Mouse (Mus musculus): ENCODE measurements around the gene Plgrkt. TPM values are rescaled to one million over a fixed set of nuclear protein-coding genes. Genes with fewer than 3 reads are reported as not detected.

The Plgrkt gene
- polyA plus RNA-seq, 1 experiment from 2014 or later: 50.6 TPM

- Histone ChIP-seq H3K4me2 (replicated peaks; ENCODE audit: low read depth, low read length) (no peak overlapping the region), H3K9ac (replicated peaks; ENCODE audit: low read depth) (no peak overlapping the region), H3K4me1 (ENCODE audit: insufficient read depth, low read depth, low read length) (no peaks in the 10 kb centered on the region), H3K9me3 (ENCODE audit: low read length) (no peaks in the 10 kb centered on the region), H3K27me3 (replicated peaks; ENCODE audit: insufficient read depth, low read length) (no peaks in the 10 kb centered on the region), H3K36me3 (ENCODE audit: insufficient read depth, low read length) (no peaks in the 10 kb centered on the region), H3K4me3 (ENCODE audit: low read depth, low read length) (no peak overlapping the region), H3K27ac (ENCODE audit: low read length) (no peak overlapping the region)
- ATAC-seq: no peak
- 85% methylated on average over 18 of the region's 18 CpGs for WGBS
- no peak for DNase-seq (ENCODE audit: low spot score)
- TF ChIP-seq EP300 (IDR thresholded peaks at IDR 0.05) (no peak), CTCF (IDR thresholded peaks at IDR 0.05) (no peak)
Observed at GRCm38 (mm10) chr19:29406042-29407017, 39.1 kb upstream of the Plgrkt start.

- 74% methylated on average over 2 of the region's 2 CpGs for WGBS
- Histone ChIP-seq H3K4me2 (replicated peaks; ENCODE audit: low read depth, low read length) (no peak overlapping the region), H3K27me3 (replicated peaks; ENCODE audit: insufficient read depth, low read length) (no peaks in the 10 kb centered on the region), H3K36me3 (ENCODE audit: insufficient read depth, low read length) (no peaks in the 10 kb centered on the region), H3K9me3 (ENCODE audit: low read length) (no peaks in the 10 kb centered on the region), H3K9ac (replicated peaks; ENCODE audit: low read depth) (no peak overlapping the region), H3K4me3 (ENCODE audit: low read depth, low read length) (no peak overlapping the region), H3K4me1 (ENCODE audit: insufficient read depth, low read depth, low read length) (no peaks in the 10 kb centered on the region), H3K27ac (ENCODE audit: low read length) (no peak overlapping the region)
- ATAC-seq: no peak
- TF ChIP-seq CTCF (IDR thresholded peaks at IDR 0.05): no peak
- no peak for TF ChIP-seq EP300 (IDR thresholded peaks at IDR 0.05)
- no peak for DNase-seq (ENCODE audit: low spot score)
Observed at GRCm38 (mm10) chr19:29405388-29405787, 38.2 kb upstream of the Plgrkt start.

GRCm38 (mm10) chr19:29403251-29403650 is 36.1 kb upstream of the Plgrkt start:
- WGBS: 67% methylated on average over 4 of the region's 4 CpGs
- Histone ChIP-seq H3K4me1 (ENCODE audit: insufficient read depth, low read depth, low read length) (no peaks in the 10 kb centered on the region), H3K27me3 (replicated peaks; ENCODE audit: insufficient read depth, low read length) (no peaks in the 10 kb centered on the region), H3K4me3 (ENCODE audit: low read depth, low read length) (no peak overlapping the region), H3K4me2 (replicated peaks; ENCODE audit: low read depth, low read length) (no peak overlapping the region), H3K27ac (ENCODE audit: low read length) (no peak overlapping the region), H3K9me3 (ENCODE audit: low read length) (no peaks in the 10 kb centered on the region), H3K9ac (replicated peaks; ENCODE audit: low read depth) (no peak overlapping the region), H3K36me3 (ENCODE audit: insufficient read depth, low read length) (no peaks in the 10 kb centered on the region)
- TF ChIP-seq EP300 (IDR thresholded peaks at IDR 0.05): no peak
- no peak for TF ChIP-seq CTCF (IDR thresholded peaks at IDR 0.05)
- ATAC-seq (no peak), DNase-seq (ENCODE audit: low spot score) (no peak)

- no peak overlapping the region for H3K4me3 ChIP-seq (ENCODE audit: low read depth, low read length)
- no peak overlapping the region for H3K9ac ChIP-seq (replicated peaks; ENCODE audit: low read depth)
- H3K36me3 ChIP-seq (ENCODE audit: insufficient read depth, low read length): no peaks in the 10 kb centered on the region
- no peak overlapping the region for H3K4me2 ChIP-seq (replicated peaks; ENCODE audit: low read depth, low read length)
- TF ChIP-seq EP300 (IDR thresholded peaks at IDR 0.05) (no peak), CTCF (IDR thresholded peaks at IDR 0.05) (no peak)
- ATAC-seq (no peak), DNase-seq (ENCODE audit: low spot score) (no peak)
- no peaks in the 10 kb centered on the region for H3K4me1 ChIP-seq (ENCODE audit: insufficient read depth, low read depth, low read length)
- H3K27me3 ChIP-seq (replicated peaks; ENCODE audit: insufficient read depth, low read length): no peaks in the 10 kb centered on the region
- no peak overlapping the region for H3K27ac ChIP-seq (ENCODE audit: low read length)
- 88% methylated on average over 4 of the region's 4 CpGs for WGBS
- H3K9me3 ChIP-seq (ENCODE audit: low read length): no peaks in the 10 kb centered on the region
Observed at GRCm38 (mm10) chr19:29402621-29403020, 35.4 kb upstream of the Plgrkt start.

GRCm38 (mm10) chr19:29400466-29400865 is 33.3 kb upstream of the Plgrkt start:
- Histone ChIP-seq H3K4me1 (ENCODE audit: insufficient read depth, low read depth, low read length) (no peaks in the 10 kb centered on the region), H3K9ac (replicated peaks; ENCODE audit: low read depth) (no peak overlapping the region), H3K27me3 (replicated peaks; ENCODE audit: insufficient read depth, low read length) (no peaks in the 10 kb centered on the region), H3K4me2 (replicated peaks; ENCODE audit: low read depth, low read length) (no peak overlapping the region), H3K36me3 (ENCODE audit: insufficient read depth, low read length) (no peaks in the 10 kb centered on the region), H3K27ac (ENCODE audit: low read length) (no peak overlapping the region), H3K9me3 (ENCODE audit: low read length) (no peaks in the 10 kb centered on the region), H3K4me3 (ENCODE audit: low read depth, low read length) (no peak overlapping the region)
- ATAC-seq: no peak
- WGBS: 69% methylated on average over 3 of the region's 3 CpGs
- no peak for TF ChIP-seq CTCF (IDR thresholded peaks at IDR 0.05)
- DNase-seq (ENCODE audit: low spot score): no peak

GRCm38 (mm10) chr19:29399786-29400185 is 32.6 kb upstream of the Plgrkt start:
- ATAC-seq (no peak), DNase-seq (ENCODE audit: low spot score) (no peak)
- TF ChIP-seq EP300 (IDR thresholded peaks at IDR 0.05) (no peak), CTCF (IDR thresholded peaks at IDR 0.05) (no peak)
- Histone ChIP-seq H3K4me2 (replicated peaks; ENCODE audit: low read depth, low read length) (no peak overlapping the region), H3K36me3 (ENCODE audit: insufficient read depth, low read length) (no peaks in the 10 kb centered on the region), H3K9ac (replicated peaks; ENCODE audit: low read depth) (no peak overlapping the region), H3K4me1 (ENCODE audit: insufficient read depth, low read depth, low read length) (no peaks in the 10 kb centered on the region), H3K9me3 (ENCODE audit: low read length) (no peaks in the 10 kb centered on the region), H3K27ac (ENCODE audit: low read length) (no peak overlapping the region), H3K27me3 (replicated peaks; ENCODE audit: insufficient read depth, low read length) (no peaks in the 10 kb centered on the region), H3K4me3 (ENCODE audit: low read depth, low read length) (no peak overlapping the region)
- WGBS: 83% methylated on average over 4 of the region's 4 CpGs

All from lung, postnatal 0 days (tissue).